Mouse (Mus musculus): ENCODE data around the gene Hrc. TPM values are rescaled to one million over a fixed set of nuclear protein-coding genes. Genes with fewer than 3 reads are reported as not detected.

Gene Hrc
- polyA plus RNA-seq, 1 experiment from 2014 or later, result 0.08 TPM

DNA sequence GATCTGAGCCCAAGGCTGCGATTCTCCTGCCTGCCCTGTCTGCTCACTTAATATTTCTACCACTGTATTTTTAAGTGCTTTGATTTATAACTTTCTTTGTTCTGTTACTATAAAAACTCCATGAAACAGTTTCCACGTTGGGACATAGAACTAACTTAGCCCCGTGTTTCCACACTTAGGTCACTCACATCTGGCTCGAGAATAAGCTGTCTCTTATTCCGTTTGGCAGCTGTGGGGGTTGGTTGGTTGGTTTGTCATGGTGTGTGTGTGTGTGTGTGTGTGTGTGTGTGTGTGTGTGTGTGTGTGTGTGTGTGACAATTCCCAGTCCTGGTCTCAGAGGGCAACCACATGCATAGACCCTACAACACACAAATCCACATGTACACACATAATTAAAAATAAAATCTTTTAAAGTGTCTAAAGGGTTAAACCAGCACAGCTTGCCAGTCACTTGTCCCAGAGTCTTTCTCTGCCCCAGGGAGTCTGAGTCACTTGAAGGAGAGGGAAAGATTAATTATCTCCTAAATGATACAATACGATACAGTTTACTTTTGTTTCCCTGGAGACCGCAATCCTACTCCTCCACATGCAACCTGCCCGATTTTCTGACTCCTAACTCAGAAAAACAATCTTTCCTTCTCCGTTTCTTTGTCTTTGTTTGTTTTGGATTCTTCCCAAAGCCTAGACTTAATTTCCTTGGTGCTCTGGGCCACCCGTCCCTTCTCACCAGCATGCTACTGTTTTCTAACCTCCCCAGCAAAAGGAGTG lies 22.2 kb upstream of the Hrc start:
- Histone ChIP-seq H3K4me3 (no peak overlapping the region), H3K4me1 (peaks cover 9% of the 10 kb centered on the region), H3K27me3 (replicated peaks) (peaks cover 10% of the 10 kb centered on the region), H3K9me3 (replicated peaks) (no peaks in the 10 kb centered on the region), H3K36me3 (no peaks in the 10 kb centered on the region), H3K4me2 (no peak overlapping the region), H3K27ac (no peak overlapping the region), H3K9ac (no peak overlapping the region)
- ATAC-seq, result no peak
- 47% methylated on average over 10 of the region's 10 CpGs for WGBS (ENCODE audit: insufficient replicate concordance)

DNA sequence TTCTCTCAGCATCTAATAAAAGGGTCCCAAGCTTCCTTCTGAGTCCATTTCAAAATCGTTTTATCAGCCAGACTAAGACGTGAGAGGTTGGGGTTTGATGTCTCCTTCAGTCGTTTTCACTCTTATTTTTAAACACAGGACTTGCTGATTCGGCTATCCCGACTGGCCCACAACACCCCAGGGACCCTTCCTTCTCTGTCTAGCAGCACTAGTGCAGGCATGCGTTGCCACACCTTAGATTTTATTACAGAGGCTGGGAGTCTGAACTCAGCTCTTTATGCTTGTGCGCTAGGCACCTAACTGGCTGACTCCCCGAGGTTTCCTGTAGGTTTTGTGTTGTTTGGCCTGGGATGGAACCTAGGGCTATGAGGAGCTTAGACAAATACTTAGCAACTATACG lies 21.6 kb upstream of the Hrc start:
- 48% methylated on average over 9 of the region's 9 CpGs for WGBS (ENCODE audit: insufficient replicate concordance)
- no peak for ATAC-seq
- Histone ChIP-seq H3K4me3 (no peak overlapping the region), H3K9ac (no peak overlapping the region), H3K9me3 (replicated peaks) (no peaks in the 10 kb centered on the region), H3K36me3 (no peaks in the 10 kb centered on the region), H3K27me3 (replicated peaks) (peaks cover 11% of the 10 kb centered on the region), H3K4me1 (peaks cover 9% of the 10 kb centered on the region), H3K27ac (no peak overlapping the region), H3K4me2 (no peak overlapping the region)

DNA sequence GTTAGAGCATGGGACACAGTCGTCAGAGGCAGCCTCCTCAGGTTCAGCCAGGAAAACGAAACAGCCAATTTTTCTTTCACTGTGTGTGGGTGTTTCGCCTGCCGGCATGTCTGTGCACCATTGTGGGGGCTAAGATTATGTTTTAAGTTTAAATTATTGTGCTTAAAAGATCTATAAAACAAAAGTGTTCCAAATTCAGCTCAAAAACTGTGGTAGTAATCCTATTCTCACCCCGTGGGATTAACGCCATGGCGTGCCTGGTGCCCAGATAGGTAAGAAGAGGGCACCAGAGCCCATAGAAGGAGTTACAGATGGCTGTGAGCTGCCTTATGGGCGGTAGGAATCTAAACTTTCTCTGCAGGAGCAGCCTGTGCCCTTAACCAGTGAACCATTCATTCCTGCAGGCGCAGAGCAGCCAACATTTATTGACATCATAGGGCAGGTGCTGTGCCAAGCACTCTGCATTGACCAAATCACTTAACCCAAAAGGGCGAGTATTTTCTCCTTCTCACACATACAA lies 19.8 kb upstream of the Hrc start:
- Histone ChIP-seq H3K9ac (no peak overlapping the region), H3K4me2 (no peak overlapping the region), H3K27ac (no peak overlapping the region), H3K9me3 (replicated peaks) (no peaks in the 10 kb centered on the region), H3K4me1 (peaks cover 3% of the 10 kb centered on the region; the same call in 1 of the 2 replicates), H3K4me3 (no peak overlapping the region), H3K27me3 (replicated peaks) (peaks cover 13% of the 10 kb centered on the region; the same call in 1 of the 2 replicates), H3K36me3 (no peaks in the 10 kb centered on the region)
- 72% methylated on average over 10 of the region's 10 CpGs for WGBS (ENCODE audit: insufficient replicate concordance)
- no peak for ATAC-seq

DNA sequence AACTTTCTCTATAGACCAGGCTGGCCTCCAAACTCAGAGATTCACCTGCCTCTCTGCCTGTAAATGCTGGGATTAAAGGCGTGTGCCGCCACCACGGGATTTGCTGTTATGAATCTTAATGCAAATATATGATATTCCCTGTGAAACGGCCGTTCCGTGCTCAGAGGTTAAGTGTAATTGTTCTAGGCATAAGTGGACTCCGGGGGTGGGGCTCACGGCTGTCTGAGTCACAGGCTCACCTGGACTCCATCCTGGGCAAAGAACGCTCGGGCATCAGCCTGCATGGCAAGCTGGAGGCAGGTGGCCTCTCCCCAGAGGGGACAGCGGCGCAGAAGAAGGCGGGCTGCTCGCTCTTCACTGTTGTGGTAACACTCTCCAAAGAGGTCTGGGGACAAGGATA lies 18.6 kb upstream of the Hrc start:
- 81% methylated on average over 14 of the region's 14 CpGs for WGBS (ENCODE audit: insufficient replicate concordance)
- no peak overlapping the region for H3K9ac ChIP-seq
- H3K4me2 ChIP-seq, result no peak overlapping the region
- H3K9me3 ChIP-seq (replicated peaks), result no peaks in the 10 kb centered on the region
- peaks cover 9% of the 10 kb centered on the region; the same call in 1 of the 2 replicates for H3K27me3 ChIP-seq (replicated peaks)
- H3K4me3 ChIP-seq, result no peak overlapping the region
- no peak overlapping the region for H3K27ac ChIP-seq
- peaks cover 3% of the 10 kb centered on the region; the same call in 1 of the 2 replicates for H3K4me1 ChIP-seq
- H3K36me3 ChIP-seq, result no peaks in the 10 kb centered on the region
- no peak for ATAC-seq

DNA sequence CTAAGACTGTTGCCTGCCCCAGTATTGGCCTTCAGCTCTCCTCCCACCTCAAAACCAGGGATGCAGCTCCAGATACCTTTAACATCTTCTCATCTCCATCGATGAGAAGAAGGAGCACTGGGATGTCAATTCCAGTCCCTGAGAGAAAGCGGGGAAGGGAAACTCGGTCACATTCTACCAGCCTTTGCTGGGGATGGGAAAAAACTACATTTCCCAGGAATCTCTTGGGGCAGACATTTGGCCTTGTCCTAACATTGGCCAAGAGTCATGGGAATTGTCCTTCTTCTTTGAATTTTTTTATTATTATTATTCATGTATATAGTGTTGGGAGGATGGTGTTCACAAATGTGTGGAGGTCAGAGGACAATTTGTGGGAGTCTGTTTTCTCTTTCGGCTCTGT lies 12.8 kb upstream of the Hrc start:
- ATAC-seq, result no peak
- Histone ChIP-seq H3K9me3 (replicated peaks) (0 out of 2 replicates have a peak, but pooled peaks cover 4% of the 10 kb centered on the region), H3K27ac (no peak overlapping the region), H3K36me3 (no peaks in the 10 kb centered on the region), H3K4me2 (no peak overlapping the region), H3K27me3 (replicated peaks) (peaks cover 9% of the 10 kb centered on the region; the same call in 1 of the 2 replicates), H3K9ac (no peak overlapping the region), H3K4me3 (no peak overlapping the region), H3K4me1 (no peaks in the 10 kb centered on the region)
- 78% methylated on average over 4 of the region's 4 CpGs for WGBS (ENCODE audit: insufficient replicate concordance)

DNA sequence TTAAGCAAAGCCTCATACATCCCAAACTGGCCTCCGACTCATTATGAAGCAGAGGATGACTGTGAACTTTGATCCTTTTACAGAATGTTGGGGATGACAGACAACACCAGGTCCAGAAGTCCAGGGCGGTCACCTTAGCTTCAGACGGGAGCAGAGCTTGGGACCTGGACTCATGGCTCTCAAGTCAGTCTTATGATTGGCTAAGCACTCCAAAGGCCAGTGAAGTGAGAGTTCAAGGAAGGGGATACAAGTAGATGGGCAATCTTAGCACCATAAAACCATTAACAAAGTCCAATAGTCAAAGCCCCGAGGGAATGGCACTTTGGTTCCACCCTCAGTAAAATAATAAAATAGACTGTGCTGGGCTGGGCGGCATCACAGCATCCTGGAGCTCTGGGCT lies 12.0 kb upstream of the Hrc start:
- ATAC-seq, result no peak
- Histone ChIP-seq H3K4me1 (no peaks in the 10 kb centered on the region), H3K4me3 (no peak overlapping the region), H3K9ac (no peak overlapping the region), H3K27me3 (replicated peaks) (peaks cover 15% of the 10 kb centered on the region), H3K4me2 (no peak overlapping the region), H3K9me3 (replicated peaks) (0 out of 2 replicates have a peak, but pooled peaks cover 4% of the 10 kb centered on the region), H3K36me3 (no peaks in the 10 kb centered on the region), H3K27ac (no peak overlapping the region)
- 74% methylated on average over 5 of the region's 5 CpGs for WGBS (ENCODE audit: insufficient replicate concordance)

DNA sequence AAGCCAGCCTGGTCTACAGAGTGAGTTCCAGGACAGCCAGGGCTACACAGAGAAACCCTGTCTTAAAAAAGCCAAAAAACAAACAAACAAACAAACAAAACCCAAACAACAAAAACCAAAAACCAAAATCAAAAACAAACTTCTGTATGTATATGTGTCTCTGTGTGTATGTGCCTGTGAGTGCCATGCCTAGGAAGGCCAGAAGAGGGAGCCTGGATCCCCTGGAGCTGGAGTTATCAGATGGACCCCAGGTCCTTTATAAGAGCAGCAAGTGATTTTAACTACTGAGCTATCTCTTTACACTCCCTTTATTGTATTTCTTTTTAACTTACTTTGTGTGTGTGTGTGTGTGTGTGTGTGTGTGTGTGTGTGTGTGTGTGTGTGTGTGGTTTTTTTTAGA lies 9.3 kb upstream of the Hrc start:
- no peak for ATAC-seq
- peaks cover 6% of the 10 kb centered on the region for H3K27me3 ChIP-seq (replicated peaks)
- no peak overlapping the region for H3K4me2 ChIP-seq
- H3K4me1 ChIP-seq, result no peaks in the 10 kb centered on the region
- H3K36me3 ChIP-seq, result no peaks in the 10 kb centered on the region
- no peak overlapping the region for H3K4me3 ChIP-seq
- H3K9ac ChIP-seq, result no peak overlapping the region
- no peak overlapping the region for H3K27ac ChIP-seq
- 0 out of 2 replicates have a peak, but pooled peaks cover 4% of the 10 kb centered on the region for H3K9me3 ChIP-seq (replicated peaks)

DNA sequence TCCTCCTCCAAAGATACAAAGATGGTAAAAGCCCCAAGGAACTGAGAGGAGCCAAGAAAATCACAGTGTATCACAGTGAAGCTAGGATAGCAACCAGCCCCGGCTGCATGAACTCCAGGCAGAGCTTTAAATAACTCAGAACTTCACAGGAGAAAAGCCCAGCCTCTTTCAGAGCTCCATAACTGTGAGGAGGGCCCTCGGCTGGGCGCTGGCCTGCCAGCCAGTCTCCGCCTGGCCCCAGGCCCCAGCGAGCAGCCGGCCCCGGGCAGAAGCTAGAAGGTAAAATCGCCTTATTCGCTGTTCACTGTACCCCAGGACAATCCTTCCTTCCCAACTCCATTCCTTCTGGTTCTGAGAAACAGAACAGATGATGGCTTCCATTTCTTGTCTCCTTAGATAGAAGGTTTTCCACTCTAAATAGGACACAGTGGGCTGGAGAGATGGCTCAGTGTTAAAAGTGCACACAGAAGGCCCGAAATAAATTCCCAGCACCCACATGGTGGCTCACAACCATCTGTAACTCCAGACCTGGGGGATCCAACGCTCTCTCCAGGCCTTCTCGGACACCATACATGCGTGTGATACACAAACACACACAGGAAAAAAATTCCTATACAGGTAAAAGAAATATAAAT lies 6.1 kb upstream of the Hrc start:
- H3K4me1 ChIP-seq, result peaks cover 17% of the 10 kb centered on the region
- 69% methylated on average over 13 of the region's 13 CpGs for WGBS (ENCODE audit: insufficient replicate concordance)
- no peak for ATAC-seq
- H3K27me3 ChIP-seq (replicated peaks), result peaks cover 33% of the 10 kb centered on the region
- no peak overlapping the region for H3K4me2 ChIP-seq
- 0 out of 2 replicates have a peak, but pooled peaks cover 4% of the 10 kb centered on the region for H3K9me3 ChIP-seq (replicated peaks)
- no peak overlapping the region for H3K27ac ChIP-seq
- H3K9ac ChIP-seq, result no peak overlapping the region
- no peak overlapping the region for H3K4me3 ChIP-seq
- no peaks in the 10 kb centered on the region for H3K36me3 ChIP-seq

DNA sequence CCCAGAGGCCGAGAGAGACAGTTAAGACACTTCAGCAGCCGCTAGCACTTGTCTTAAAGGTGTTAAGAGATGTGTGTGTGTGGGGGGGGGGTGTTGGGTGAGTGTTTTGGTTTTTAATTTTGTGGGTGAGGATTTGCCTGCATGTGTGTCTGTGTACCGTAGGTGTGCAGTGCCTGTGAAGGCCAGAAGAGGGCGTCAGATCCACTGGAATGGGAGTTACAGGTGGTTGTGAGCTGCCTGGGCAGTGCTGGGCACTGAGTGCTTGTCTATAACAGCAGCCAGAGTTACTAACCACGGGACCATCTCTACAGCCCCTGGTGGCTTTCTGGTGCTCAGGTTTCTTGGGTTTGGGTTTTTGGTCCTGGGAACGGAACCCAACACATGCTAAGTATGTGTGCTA lies 3.6 kb upstream of the Hrc start:
- no peak for ATAC-seq
- Histone ChIP-seq H3K9me3 (replicated peaks) (no peaks in the 10 kb centered on the region), H3K36me3 (no peaks in the 10 kb centered on the region), H3K9ac (no peak overlapping the region), H3K4me1 (peaks cover 27% of the 10 kb centered on the region), H3K27me3 (replicated peaks) (peaks cover 59% of the 10 kb centered on the region), H3K27ac (no peak overlapping the region), H3K4me3 (no peak overlapping the region), H3K4me2 (no peak overlapping the region)
- 71% methylated on average over 6 of the region's 6 CpGs for WGBS (ENCODE audit: insufficient replicate concordance)

DNA sequence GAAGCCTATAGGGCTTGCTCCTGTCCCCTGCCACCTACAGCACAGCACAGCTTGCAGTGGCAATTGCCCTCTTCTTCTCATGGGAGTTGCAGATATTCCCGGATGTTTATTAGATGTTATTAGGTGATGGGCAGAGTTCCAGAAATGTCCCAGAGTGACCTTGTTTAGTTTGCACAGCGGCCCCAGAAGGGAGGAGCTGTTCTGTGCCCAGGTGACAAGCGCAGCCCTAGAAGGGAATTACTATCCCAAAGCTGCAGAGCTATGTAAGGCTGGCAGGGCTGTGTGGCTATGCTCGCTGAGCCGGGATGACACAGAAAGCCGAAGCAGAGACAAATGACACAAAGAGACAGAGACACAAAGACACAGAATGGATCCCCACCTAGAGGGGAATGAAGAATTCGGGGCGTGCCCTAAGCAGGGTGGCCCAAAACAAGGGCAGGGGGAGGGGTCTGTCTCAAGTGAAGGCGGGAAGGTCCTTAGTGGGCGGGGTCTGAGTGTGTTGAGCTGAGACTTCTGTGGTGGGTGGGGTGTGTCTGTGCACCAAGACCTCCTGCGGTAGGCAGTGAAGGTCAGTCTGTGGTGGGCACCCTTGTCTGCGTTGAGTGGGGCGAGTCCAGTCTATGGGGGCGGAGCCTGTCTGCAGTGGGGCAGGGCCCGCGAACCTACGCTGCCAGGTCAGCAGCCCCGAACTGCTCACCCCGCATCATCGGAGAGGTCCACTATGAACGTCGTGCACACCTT lies 2.2 kb upstream of the Hrc start:
- Histone ChIP-seq H3K4me3 (peak overlapping the region; percentile 57), H3K27ac (no peak overlapping the region), H3K4me1 (peaks cover 31% of the 10 kb centered on the region), H3K9me3 (replicated peaks) (no peaks in the 10 kb centered on the region), H3K9ac (peak overlapping the region; percentile 60), H3K27me3 (replicated peaks) (peaks cover 67% of the 10 kb centered on the region), H3K4me2 (peak overlapping the region; percentile 80), H3K36me3 (no peaks in the 10 kb centered on the region)
- peak; percentile 16; the same call in 1 of the 2 replicates for ATAC-seq
- 8% methylated on average over 22 of the region's 22 CpGs for WGBS (ENCODE audit: insufficient replicate concordance)

DNA sequence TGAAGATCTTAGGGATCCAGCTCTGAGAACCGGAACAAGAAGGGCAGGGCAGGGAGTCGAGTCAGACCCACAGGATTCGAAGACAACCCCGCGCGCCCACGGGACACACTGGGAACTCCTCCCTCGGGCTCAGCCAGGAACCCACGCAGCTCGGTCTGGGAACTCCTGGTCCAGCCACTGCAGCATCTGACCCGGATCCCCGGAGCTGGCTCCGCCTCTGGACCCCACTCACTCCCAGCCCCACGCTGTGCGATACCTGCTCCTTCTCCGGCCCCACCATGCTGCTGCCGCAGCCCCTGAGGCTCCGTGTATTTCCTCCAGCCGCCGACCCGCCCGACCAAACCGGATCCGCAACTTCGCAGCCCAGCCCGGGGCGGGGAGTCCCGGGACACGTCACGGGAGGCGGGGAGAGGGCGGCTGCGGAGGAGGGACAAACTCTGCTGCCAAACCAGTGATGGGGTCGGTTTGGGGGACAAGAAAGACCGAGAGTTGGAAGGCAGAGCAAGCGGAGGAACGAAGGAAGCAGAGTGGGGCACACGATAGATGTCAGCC lies 1.6 kb upstream of the Hrc start, which contains the start of gene Trpm4:
Trpm4 (minus strand) TSS at position 350 of the 552 bp plus-strand sequence.
- no peaks in the 10 kb centered on the region for H3K9me3 ChIP-seq (replicated peaks)
- H3K4me3 ChIP-seq, result peak within 1 kb of the TSS; percentile 57
- H3K27ac ChIP-seq, result no peak within 1 kb of the TSS
- H3K4me2 ChIP-seq, result peak within 1 kb of the TSS; percentile 80
- under 1% methylated on average over 38 of the region's 38 CpGs for WGBS (ENCODE audit: insufficient replicate concordance)
- 0 out of 2 replicates have a peak, but pooled peaks have one; percentile 22 for ATAC-seq
- H3K9ac ChIP-seq, result peak within 1 kb of the TSS; percentile 60
- H3K36me3 ChIP-seq, result no peaks in the 10 kb centered on the region
- peaks cover 38% of the 10 kb centered on the region for H3K4me1 ChIP-seq
- peaks cover 73% of the 10 kb centered on the region for H3K27me3 ChIP-seq (replicated peaks)
